Mouse (Mus musculus): ENCODE data around the gene Mboat7. TPM values are rescaled to one million over a fixed set of nuclear protein-coding genes. Genes with fewer than 3 reads are reported as not detected.
A peak's percentile ranks its signal among the peaks of the same experiment; 100 is the strongest.

Mboat7 gene
- polyA plus RNA-seq, 1 experiment: not detected

DNA sequence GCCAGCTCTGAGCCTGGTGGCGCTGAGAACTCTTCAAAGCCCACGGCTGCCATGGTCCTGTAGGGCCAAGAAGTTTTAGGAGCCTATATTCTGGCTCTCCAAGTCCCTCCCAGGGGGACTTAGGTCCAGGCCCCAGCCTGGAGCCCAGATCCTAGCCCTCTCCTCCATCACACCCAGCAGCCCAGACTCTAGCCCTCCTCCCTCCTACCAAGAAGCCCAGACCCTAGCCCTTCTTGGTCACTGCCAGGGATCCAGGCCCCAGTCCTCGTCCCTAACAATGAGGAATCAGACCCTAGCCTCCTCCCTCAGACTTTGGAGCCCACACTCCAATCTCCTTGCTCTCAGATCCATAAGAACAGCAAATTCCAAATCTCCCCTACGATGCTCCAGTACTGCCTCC, 64.3 kb downstream of the Mboat7 start:
- Histone ChIP-seq H3K4me3 (ENCODE audit: insufficient read depth, low read depth, low read length) (peak overlapping the region; percentile 67), H3K4me1 (ENCODE audit: control insufficient read depth, insufficient read depth, low read length) (peaks cover 15% of the 10 kb centered on the region), H3K27ac (ENCODE audit: insufficient read depth, low read depth, low read length) (no peak overlapping the region)
- TF ChIP-seq POLR2A (IDR thresholded peaks at IDR 0.05; ENCODE audit: insufficient read depth, low read depth, low read length) (no peak), CTCF (IDR thresholded peaks at IDR 0.05; ENCODE audit: insufficient read depth, low read depth, low read length) (no peak)
- 33% methylated on average over 4 of the region's 4 CpGs for WGBS

Other genes starting within 250 kb of the Mboat7 start
- gene Tarm1, start 190.9 kb downstream of the Mboat7 start, polyA plus RNA-seq (2012; ENCODE audit: insufficient read depth, insufficient read length, low replicate concordance, missing spikeins): not detected in 2 replicates
- not detected in 2 replicates for gene Oscar, start 77.4 kb downstream of the Mboat7 start, polyA plus RNA-seq (2012; ENCODE audit: insufficient read depth, insufficient read length, low replicate concordance, missing spikeins)
- gene Ndufa3, start 76.2 kb downstream of the Mboat7 start, polyA plus RNA-seq (2012; ENCODE audit: insufficient read depth, insufficient read length, low replicate concordance, missing spikeins): not detected in 2 replicates
- not detected in 2 replicates for gene Tfpt, start 63.6 kb downstream of the Mboat7 start, polyA plus RNA-seq (2012; ENCODE audit: insufficient read depth, insufficient read length, low replicate concordance, missing spikeins)
- not detected in 2 replicates for gene Prpf31, start 63.5 kb downstream of the Mboat7 start, polyA plus RNA-seq (2012; ENCODE audit: insufficient read depth, insufficient read length, low replicate concordance, missing spikeins)
- gene Cnot3, start 48.3 kb downstream of the Mboat7 start, polyA plus RNA-seq (2012; ENCODE audit: insufficient read depth, insufficient read length, low replicate concordance, missing spikeins): not detected in 2 replicates
- not detected in 2 replicates for gene Leng1, start 27.7 kb downstream of the Mboat7 start, polyA plus RNA-seq (2012; ENCODE audit: insufficient read depth, insufficient read length, low replicate concordance, missing spikeins)
- gene Tmc4, start 16.0 kb downstream of the Mboat7 start, polyA plus RNA-seq (2012; ENCODE audit: insufficient read depth, insufficient read length, low replicate concordance, missing spikeins): not detected in 2 replicates
- not detected in 2 replicates for gene Tsen34, start 660 bp downstream of the Mboat7 start, polyA plus RNA-seq (2012; ENCODE audit: insufficient read depth, insufficient read length, low replicate concordance, missing spikeins)
- gene Rps9, start 10.5 kb upstream of the Mboat7 start, polyA plus RNA-seq (2012; ENCODE audit: insufficient read depth, insufficient read length, low replicate concordance, missing spikeins): 2,455 TPM in 1 of 2 replicates, not detected in the other
- gene Pirb, start 26.9 kb upstream of the Mboat7 start, polyA plus RNA-seq (2012; ENCODE audit: insufficient read depth, insufficient read length, low replicate concordance, missing spikeins): not detected in 2 replicates
- gene Gm15448, start 132.2 kb upstream of the Mboat7 start, polyA plus RNA-seq (2012; ENCODE audit: insufficient read depth, insufficient read length, low replicate concordance, missing spikeins): not detected in 2 replicates
- not detected in 2 replicates for gene Pira2, start 151.5 kb upstream of the Mboat7 start, polyA plus RNA-seq (2012; ENCODE audit: insufficient read depth, insufficient read length, low replicate concordance, missing spikeins)
- not detected in 2 replicates for gene Gm14548, start 204.6 kb upstream of the Mboat7 start, polyA plus RNA-seq (2012; ENCODE audit: insufficient read depth, insufficient read length, low replicate concordance, missing spikeins)
- gene Lilra6, start 222.0 kb upstream of the Mboat7 start, polyA plus RNA-seq (2012; ENCODE audit: insufficient read depth, insufficient read length, low replicate concordance, missing spikeins): not detected in 2 replicates